Mouse (Mus musculus): Measurements from ENCODE around the gene Gm904.
"Not testable (repeated sequence)": the region's sequence is repeated elsewhere in the genome, so short reads cannot be mapped to it uniquely, and the experiment has no call there.

Gm904 gene

GRCm38 (mm10) chr13:50642928-50643327, at the start of gene Gm904:
Gene Gm904, plus strand, starts transcription at chr13:50643228.
- not testable (repeated sequence) for DNase-seq

- not testable (repeated sequence) for DNase-seq
These were observed 5.7 kb downstream of the Gm904 start for GRCm38 (mm10) chr13:50648771-50649170.
